Mouse (Mus musculus) brain, embryonic 14.5 days (tissue): ENCODE measurements around the gene Dock1. TPM values are rescaled to one million over a fixed set of nuclear protein-coding genes. Genes with fewer than 3 reads are reported as not detected.

Source experiments
- DNase-seq: peaks from one replicate; pipeline ENCODE4 v3.0.0-alpha.2; 2011; ENCODE audit warnings: low read depth
- CTCF ChIP-seq: fragments of 200-500 bp; IDR thresholded peaks from 2 replicates; pipeline ENCODE4 v1.5.1; 2012; ENCODE audit warnings: inconsistent platforms, mild to moderate bottlenecking, moderate library complexity, borderline replicate concordance; ENCODE audit not compliant: insufficient read depth, insufficient read length; ENCODE audit errors: extremely low read depth
- POLR2A ChIP-seq: fragments of 200-500 bp; IDR thresholded peaks from 2 replicates; pipeline ENCODE4 v1.6.1; 2012; ENCODE audit warnings: mild to moderate bottlenecking, inconsistent platforms, borderline replicate concordance; ENCODE audit not compliant: poor library complexity, insufficient read depth, insufficient read length, severe bottlenecking; ENCODE audit errors: extremely low read depth
- polyA plus RNA-seq: library from polyadenylated mRNA; depleted of rRNA; stranded (reverse); fragments of >200 nt; gene quantifications from 2 replicates; pipeline ENCODE4 v1.2.3, GENCODE M21; 2012

The Dock1 gene
- polyA plus RNA-seq, 1 experiment = 10.8 TPM

GRCm38 (mm10) chr7:134702481-134702880 is 32.0 kb downstream of the Dock1 start:
- DNase-seq = no peak
- no peak for TF ChIP-seq POLR2A
- TF ChIP-seq CTCF = no peak

DNA sequence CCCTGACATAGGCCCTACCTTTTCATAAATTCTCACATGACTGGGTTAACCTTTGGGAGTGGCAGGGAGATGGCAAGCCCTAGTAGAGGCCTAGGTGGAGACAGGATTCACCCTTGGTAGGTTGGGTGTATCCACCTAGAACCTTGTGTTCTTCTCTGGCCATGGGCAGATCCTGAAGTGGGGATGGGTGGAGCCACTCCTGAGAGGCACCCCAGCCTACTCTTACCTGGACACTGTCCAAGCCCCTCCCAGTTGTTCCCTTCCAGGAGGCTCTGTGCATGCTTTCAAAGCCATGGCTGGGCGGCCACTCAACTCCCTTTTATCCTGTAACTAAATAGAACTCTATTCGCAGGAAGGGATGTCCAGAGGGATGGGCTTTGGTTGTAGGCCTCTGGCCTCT is 33.2 kb downstream of the Dock1 start:
- no peak for DNase-seq

DNA sequence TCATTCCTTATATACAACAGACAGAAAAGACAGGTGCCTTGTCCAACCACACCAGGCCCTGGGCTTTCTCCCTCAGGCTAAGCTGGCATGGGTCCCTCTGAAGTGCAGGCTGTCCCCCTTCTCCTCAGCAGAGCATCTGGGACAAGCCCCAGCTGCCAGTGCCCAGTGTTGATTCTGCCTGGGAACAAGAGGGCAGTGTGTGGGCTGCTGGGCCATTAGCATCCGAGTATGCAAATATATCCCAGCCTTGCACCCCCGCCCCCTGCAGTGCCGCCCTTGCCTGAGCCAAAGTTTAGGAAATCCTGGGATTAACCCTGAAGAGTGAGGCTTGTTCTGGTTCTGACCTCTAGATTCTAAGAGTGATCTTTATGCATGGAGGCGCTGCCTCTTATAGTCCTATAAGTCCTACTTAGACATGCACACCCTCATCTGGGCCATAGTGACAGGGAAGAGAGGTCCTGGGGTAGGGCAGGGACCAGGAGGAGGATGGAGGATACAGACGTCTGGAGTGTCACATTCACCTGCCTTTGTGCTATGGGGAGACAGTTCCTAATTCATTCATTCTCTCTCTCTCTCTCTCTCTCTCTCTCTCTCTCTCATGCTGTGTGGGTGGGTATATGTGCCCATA is 38.9 kb downstream of the Dock1 start:
- peak; percentile 89 for DNase-seq
- no peak for TF ChIP-seq CTCF
- TF ChIP-seq POLR2A = no peak

More for the DNA sequence above, 33.2 kb downstream of the Dock1 start:
- TF ChIP-seq CTCF (no peak), POLR2A (no peak)

- no peak for TF ChIP-seq POLR2A
- no peak for TF ChIP-seq CTCF
Measured at GRCm38 (mm10) chr7:134711576-134711975, 41.1 kb downstream of the Dock1 start.

DNA sequence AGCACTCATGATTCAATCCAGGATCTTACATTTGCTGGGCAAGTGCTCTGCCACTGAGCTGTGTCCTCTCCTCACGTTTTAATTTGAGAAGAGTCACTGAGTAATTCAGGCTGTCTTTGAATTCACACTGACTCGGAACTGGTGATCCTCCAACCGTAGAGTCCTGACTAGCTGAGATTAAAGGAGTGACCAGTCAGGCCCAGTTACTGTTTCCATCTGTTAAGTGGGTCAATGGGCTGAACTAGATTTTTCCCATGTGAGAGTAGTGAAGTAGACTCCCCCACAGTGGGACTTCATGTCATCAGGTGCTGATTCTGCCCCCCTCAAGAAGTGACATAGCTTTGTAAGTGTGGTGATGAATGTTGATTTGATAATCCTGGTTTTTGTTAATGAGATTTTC is 49.0 kb downstream of the Dock1 start:
- DNase-seq = no peak
- TF ChIP-seq CTCF = no peak
- TF ChIP-seq POLR2A = no peak

More at GRCm38 (mm10) chr7:134711576-134711975, 41.1 kb downstream of the Dock1 start:
- no peak for DNase-seq

DNA sequence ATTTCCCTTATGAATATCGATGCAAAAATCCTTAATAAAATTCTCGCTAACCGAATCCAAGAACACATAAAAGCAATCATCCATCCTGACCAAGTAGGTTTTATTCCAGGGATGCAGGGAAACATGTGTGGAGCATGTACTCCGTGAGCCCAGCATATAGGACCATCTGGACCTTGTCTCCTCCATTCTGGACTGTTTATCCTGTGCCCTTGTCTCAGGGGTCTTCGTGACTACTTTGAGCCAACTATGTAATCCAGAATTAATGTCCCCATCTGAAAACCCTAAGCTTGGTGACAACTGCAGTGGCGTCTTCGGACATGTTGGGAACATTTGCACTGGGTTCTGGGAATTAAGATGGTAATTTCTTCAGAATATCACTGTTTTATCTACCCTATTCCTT is 51.9 kb downstream of the Dock1 start:
- no peak for TF ChIP-seq POLR2A
- no peak for TF ChIP-seq CTCF

GRCm38 (mm10) chr7:134722955-134723354 is 52.5 kb downstream of the Dock1 start:
- TF ChIP-seq POLR2A = no peak
- no peak for TF ChIP-seq CTCF

More for the DNA sequence above, 51.9 kb downstream of the Dock1 start:
- DNase-seq = no peak

GRCm38 (mm10) chr7:134723509-134723908 is 53.1 kb downstream of the Dock1 start:
- no peak for DNase-seq
- TF ChIP-seq CTCF = no peak
- TF ChIP-seq POLR2A = no peak

More at GRCm38 (mm10) chr7:134722955-134723354, 52.5 kb downstream of the Dock1 start:
- DNase-seq = no peak

GRCm38 (mm10) chr7:134724841-134725240 is 54.4 kb downstream of the Dock1 start:
- TF ChIP-seq POLR2A = no peak
- DNase-seq = no peak

GRCm38 (mm10) chr7:134725551-134726529 is 55.4 kb downstream of the Dock1 start:
- peak; percentile 92 for DNase-seq
- TF ChIP-seq POLR2A (no peak), CTCF (no peak)

DNA sequence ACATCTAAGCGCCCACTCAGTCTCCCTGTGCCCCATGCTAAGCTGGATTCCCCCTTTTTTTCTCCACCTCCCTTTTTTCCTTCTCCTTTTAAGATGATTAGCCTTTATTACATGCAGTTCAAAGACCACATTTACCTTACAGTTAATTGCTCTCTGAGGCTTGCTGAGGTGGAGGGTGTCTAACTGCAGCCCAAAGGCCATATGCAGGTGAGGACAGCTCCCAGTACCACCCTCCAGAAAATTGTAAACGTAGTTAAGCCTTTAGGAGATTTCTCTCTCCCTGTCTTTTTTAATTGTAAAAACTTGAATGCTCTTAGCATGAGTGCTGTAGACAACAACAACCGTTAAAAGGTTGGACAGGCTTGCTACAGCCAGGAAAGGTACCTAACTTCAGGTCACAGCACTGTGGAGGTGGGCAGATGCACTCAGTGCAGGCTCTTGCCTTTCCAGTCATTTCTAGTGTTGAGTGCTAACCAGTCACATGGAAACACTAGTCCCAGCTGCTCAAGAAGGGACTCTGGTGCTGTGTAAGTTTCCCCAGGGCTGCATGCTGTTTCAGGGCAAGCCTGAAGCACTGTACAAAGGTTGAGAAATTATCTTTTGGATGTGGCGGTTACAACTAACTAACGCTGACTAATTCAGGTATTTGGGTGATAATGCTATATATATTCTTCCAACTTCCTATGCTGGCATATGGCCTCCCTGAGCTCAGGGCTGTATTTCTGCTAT is 56.2 kb downstream of the Dock1 start:
- TF ChIP-seq CTCF = no peak
- TF ChIP-seq POLR2A = no peak
- peak; percentile 35 for DNase-seq
